Mouse (Mus musculus) limb, embryonic 15.5 days (tissue): ENCODE measurements at regions not wholly inside any gene's neighbourhood (a gene's known extent, or its start where the extent isn't known, plus 50 kb on each side); places are given as distances from the start of the nearest gene placed in this dataset.

Source experiments
- ATAC-seq: fragments of 200-750 bp; cut with Nextera tagmentation; 2 replicates; pipeline ENCODE4 v1.8.0; 2017; ENCODE audit warnings: low read depth, moderate TSS enrichment; ENCODE audit not compliant: insufficient number of reproducible peaks, low FRiP score, low TSS enrichment
- H3K27ac ChIP-seq: fragments of 300-500 bp; sonication (generic); 2 replicates; pipeline ENCODE4 v1.5.1; 2015; ENCODE audit warnings: moderate library complexity, mild to moderate bottlenecking, inconsistent platforms
- H3K27me3 ChIP-seq: fragments of 300-500 bp; sonication (generic); 2 replicates; pipeline ENCODE4 v1.6.1; 2015; ENCODE audit warnings: inconsistent platforms
- H3K36me3 ChIP-seq: fragments of 300-500 bp; sonication (generic); 2 replicates; pipeline ENCODE4 v1.6.1; 2015; ENCODE audit warnings: inconsistent platforms
- H3K4me1 ChIP-seq: fragments of 300-500 bp; sonication (generic); 2 replicates; pipeline ENCODE4 v1.6.1; 2015; ENCODE audit warnings: inconsistent platforms
- H3K4me2 ChIP-seq: fragments of 300-500 bp; sonication (generic); 2 replicates; pipeline ENCODE4 v1.6.1; 2015; ENCODE audit warnings: mild to moderate bottlenecking, inconsistent platforms
- H3K4me3 ChIP-seq: fragments of 300-500 bp; sonication (generic); 2 replicates; pipeline ENCODE4 v1.5.1; 2015; ENCODE audit warnings: mild to moderate bottlenecking, inconsistent platforms
- H3K9ac ChIP-seq: fragments of 300-500 bp; sonication (generic); 2 replicates; pipeline ENCODE4 v1.6.1; 2015; ENCODE audit warnings: inconsistent platforms
- H3K9me3 ChIP-seq: fragments of 300-500 bp; sonication (generic); 2 replicates; pipeline ENCODE4 v1.6.1; 2016; ENCODE audit warnings: inconsistent platforms
- WGBS: fragments of 180-500 bp; shearing (Covaris S2); methylation state at CpG from one replicate; pipeline ENCODE4 v1.1.7; 2015; 5-methylcytosine and 5-hydroxymethylcytosine counted together

GRCm38 (mm10) chr8:8220395-8221031 lies 440.5 kb downstream of the Efnb2 start:
- no peak for ATAC-seq
- H3K9me3 ChIP-seq, result no peaks in the 10 kb centered on the region
- 83% methylated on average over 14 of the region's 14 CpGs for WGBS
- H3K9ac ChIP-seq, result no peak overlapping the region
- H3K36me3 ChIP-seq, result no peaks in the 10 kb centered on the region
- no peak overlapping the region for H3K4me2 ChIP-seq
- H3K4me3 ChIP-seq, result no peak overlapping the region
- H3K4me1 ChIP-seq, result no peaks in the 10 kb centered on the region
- no peaks in the 10 kb centered on the region for H3K27me3 ChIP-seq
- H3K27ac ChIP-seq, result no peak overlapping the region

DNA sequence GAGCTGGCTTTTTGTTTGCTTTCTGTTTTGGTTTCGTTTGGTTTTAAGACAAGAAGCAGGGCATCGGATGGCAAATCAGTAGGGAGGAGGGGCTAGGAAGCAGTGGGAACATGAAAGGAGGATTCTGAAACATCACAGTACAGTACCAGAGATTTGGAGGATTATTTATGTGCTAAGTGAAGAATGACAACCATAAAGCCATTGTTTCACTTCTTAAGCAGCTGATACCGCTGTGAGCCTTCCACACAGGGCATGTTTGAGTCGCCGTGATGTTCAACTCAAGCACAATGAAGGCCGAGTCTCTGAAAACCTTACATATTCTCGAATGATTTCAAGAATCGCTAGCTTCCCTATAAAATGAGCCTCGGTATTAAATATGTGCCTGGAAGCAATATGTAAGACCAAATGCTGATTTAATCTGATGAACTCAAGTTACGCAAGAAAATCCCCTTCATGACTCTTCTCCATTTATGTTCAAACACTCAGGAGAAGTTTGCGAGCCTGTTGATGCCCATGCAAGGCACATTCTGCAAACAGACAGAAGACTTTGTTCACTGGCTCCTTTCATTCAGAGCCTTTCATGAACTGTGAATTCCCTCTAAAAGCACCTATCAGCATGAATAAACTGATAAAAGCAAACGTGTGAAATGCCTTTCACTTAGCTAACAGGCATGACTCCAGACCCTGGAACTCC lies 441.2 kb downstream of the Efnb2 start:
- no peak overlapping the region for H3K9ac ChIP-seq
- no peak overlapping the region for H3K27ac ChIP-seq
- no peaks in the 10 kb centered on the region for H3K9me3 ChIP-seq
- no peaks in the 10 kb centered on the region for H3K4me1 ChIP-seq
- H3K4me2 ChIP-seq, result no peak overlapping the region
- H3K36me3 ChIP-seq, result no peaks in the 10 kb centered on the region
- no peak for ATAC-seq
- no peak overlapping the region for H3K4me3 ChIP-seq
- H3K27me3 ChIP-seq, result no peaks in the 10 kb centered on the region
- 51% methylated on average over 12 of the region's 12 CpGs for WGBS

DNA sequence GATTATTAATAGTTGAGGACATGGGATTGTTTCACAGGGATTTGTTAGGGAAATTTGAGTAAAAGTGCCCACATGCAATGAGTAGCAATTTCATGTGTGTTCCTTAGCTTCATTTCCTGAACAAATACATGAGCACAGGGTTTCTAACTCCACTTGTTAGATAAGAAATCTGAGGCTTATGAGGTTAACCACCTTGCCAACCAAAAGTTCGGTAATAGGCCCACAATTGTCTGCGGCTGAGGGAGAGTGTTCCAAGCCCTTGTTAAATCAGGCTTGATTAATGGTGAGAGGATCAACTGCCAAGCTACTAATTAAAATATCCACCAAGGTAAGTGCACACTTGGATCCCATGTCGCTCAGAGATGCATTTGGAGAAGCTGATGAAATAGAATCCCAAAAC lies 468.0 kb downstream of the Efnb2 start:
- no peaks in the 10 kb centered on the region for H3K27me3 ChIP-seq
- H3K27ac ChIP-seq, result no peak overlapping the region
- WGBS, result 50% methylated on average over 3 of the region's 3 CpGs
- H3K4me2 ChIP-seq, result no peak overlapping the region
- H3K9ac ChIP-seq, result no peak overlapping the region
- H3K4me1 ChIP-seq, result no peaks in the 10 kb centered on the region
- no peak overlapping the region for H3K4me3 ChIP-seq
- H3K9me3 ChIP-seq, result no peaks in the 10 kb centered on the region
- H3K36me3 ChIP-seq, result no peaks in the 10 kb centered on the region
- ATAC-seq, result no peak

DNA sequence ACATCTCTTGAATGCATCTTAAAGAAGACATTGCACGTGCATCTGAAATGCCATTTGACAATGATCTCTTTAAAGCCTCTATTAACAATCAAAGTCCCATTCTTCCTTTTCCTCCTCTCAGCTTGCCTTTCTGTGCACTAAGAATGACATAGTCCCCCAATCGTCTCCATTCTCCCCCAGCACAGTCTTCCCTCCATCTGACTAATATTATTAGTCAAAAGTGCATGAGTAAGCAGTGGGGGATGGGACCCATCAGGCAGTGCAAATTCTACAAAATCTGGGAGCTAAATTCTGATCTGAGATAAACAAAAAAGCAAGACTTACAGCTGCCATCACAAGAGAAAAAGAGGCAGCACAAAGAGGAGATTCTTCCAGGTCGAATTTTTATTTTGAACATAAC lies 475.0 kb downstream of the Efnb2 start:
- Histone ChIP-seq H3K9me3 (no peaks in the 10 kb centered on the region), H3K27me3 (no peaks in the 10 kb centered on the region), H3K36me3 (no peaks in the 10 kb centered on the region), H3K4me1 (no peaks in the 10 kb centered on the region), H3K9ac (no peak overlapping the region), H3K27ac (no peak overlapping the region), H3K4me3 (no peak overlapping the region), H3K4me2 (no peak overlapping the region)
- 69% methylated on average over 3 of the region's 3 CpGs for WGBS
- ATAC-seq, result no peak

DNA sequence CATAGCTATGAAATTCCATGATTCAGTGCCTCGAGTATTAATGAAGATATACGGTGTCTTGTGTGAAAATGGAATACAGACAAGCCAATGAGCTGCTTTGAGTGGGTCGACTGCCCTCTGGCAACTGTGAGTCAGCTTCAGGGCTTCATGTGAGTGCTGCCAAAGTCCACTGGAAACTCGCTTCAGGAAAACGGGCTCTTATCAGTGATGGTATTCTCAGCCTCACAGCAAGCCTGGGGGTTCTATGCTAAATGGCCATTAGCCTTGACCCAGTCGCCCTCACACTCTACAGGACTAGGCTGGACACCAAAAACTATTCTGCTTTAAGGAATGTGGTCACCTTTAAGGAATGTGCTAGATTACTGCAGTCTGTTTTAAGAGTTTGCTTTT lies 477.8 kb downstream of the Efnb2 start:
- Histone ChIP-seq H3K27me3 (no peaks in the 10 kb centered on the region), H3K36me3 (no peaks in the 10 kb centered on the region), H3K9ac (no peak overlapping the region), H3K27ac (no peak overlapping the region), H3K4me3 (no peak overlapping the region), H3K9me3 (no peaks in the 10 kb centered on the region), H3K4me2 (no peak overlapping the region), H3K4me1 (no peaks in the 10 kb centered on the region)
- ATAC-seq, result no peak
- WGBS, result 57% methylated on average over 6 of the region's 6 CpGs

GRCm38 (mm10) chr8:8182616-8183232 lies 478.3 kb downstream of the Efnb2 start:
- Histone ChIP-seq H3K36me3 (no peaks in the 10 kb centered on the region), H3K4me3 (no peak overlapping the region)

GRCm38 (mm10) chr8:8182108-8182507 lies 478.9 kb downstream of the Efnb2 start:
- Histone ChIP-seq H3K36me3 (no peaks in the 10 kb centered on the region), H3K27ac (no peak overlapping the region), H3K4me3 (no peak overlapping the region), H3K4me1 (no peaks in the 10 kb centered on the region), H3K4me2 (no peak overlapping the region), H3K27me3 (no peaks in the 10 kb centered on the region), H3K9ac (no peak overlapping the region), H3K9me3 (no peaks in the 10 kb centered on the region)
- ATAC-seq, result no peak
- 85% methylated on average over 2 of the region's 2 CpGs for WGBS

More at GRCm38 (mm10) chr8:8182616-8183232, 478.3 kb downstream of the Efnb2 start:
- Histone ChIP-seq H3K4me1 (no peaks in the 10 kb centered on the region), H3K4me2 (no peak overlapping the region), H3K27me3 (no peaks in the 10 kb centered on the region), H3K9me3 (no peaks in the 10 kb centered on the region), H3K9ac (no peak overlapping the region), H3K27ac (no peak overlapping the region)
- ATAC-seq, result no peak
- 55% methylated on average over 4 of the region's 4 CpGs for WGBS

DNA sequence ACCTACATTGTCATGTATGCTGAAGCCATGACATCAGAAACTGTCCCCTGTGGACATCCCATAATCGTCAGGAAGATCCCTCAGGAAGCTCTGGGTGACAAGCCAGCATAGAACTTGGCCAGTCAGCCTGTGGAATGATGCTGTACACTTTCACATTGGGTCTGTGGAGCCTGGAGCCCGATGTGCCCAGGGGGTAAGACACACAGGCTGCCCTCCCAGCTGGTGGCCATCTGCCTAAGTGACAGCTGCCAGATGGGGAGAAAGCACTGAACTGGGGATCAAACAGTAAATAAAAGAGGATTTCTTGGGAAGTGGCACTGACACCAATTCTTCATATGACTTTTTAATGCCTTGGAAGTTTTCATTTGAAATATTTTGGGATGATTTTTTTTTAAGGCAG lies 486.8 kb downstream of the Efnb2 start:
- H3K9ac ChIP-seq, result no peak overlapping the region
- H3K9me3 ChIP-seq, result no peaks in the 10 kb centered on the region
- WGBS, result 45% methylated on average over 2 of the region's 2 CpGs
- no peaks in the 10 kb centered on the region for H3K4me1 ChIP-seq
- no peaks in the 10 kb centered on the region for H3K36me3 ChIP-seq
- no peak overlapping the region for H3K4me2 ChIP-seq
- no peak overlapping the region for H3K27ac ChIP-seq
- H3K27me3 ChIP-seq, result no peaks in the 10 kb centered on the region
- no peak overlapping the region for H3K4me3 ChIP-seq
- no peak for ATAC-seq

DNA sequence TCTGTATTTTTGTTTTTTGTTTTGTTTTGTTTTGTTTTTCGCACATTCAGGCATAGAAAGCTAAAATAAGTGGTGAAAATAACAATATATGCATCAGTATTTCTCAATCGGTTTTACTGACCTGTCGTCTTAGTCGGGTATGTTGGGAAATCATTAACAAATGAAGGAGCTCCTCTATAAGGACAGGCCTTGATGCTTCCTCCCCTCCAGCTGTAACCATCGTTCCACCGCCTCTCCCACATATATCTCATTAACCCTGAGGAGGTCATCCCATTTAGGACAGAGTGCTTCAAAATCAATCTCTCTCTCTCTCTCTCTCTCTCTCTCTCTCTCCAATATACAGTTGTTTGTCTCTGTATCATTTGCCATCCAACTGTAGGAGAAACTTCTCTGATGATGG lies 492.4 kb downstream of the Efnb2 start:
- no peak for ATAC-seq
- Histone ChIP-seq H3K9ac (no peak overlapping the region), H3K36me3 (no peaks in the 10 kb centered on the region), H3K9me3 (no peaks in the 10 kb centered on the region), H3K4me2 (no peak overlapping the region), H3K27me3 (no peaks in the 10 kb centered on the region), H3K4me3 (no peak overlapping the region), H3K27ac (no peak overlapping the region), H3K4me1 (no peaks in the 10 kb centered on the region)
- WGBS, result 79% methylated on average over 6 of the region's 6 CpGs

DNA sequence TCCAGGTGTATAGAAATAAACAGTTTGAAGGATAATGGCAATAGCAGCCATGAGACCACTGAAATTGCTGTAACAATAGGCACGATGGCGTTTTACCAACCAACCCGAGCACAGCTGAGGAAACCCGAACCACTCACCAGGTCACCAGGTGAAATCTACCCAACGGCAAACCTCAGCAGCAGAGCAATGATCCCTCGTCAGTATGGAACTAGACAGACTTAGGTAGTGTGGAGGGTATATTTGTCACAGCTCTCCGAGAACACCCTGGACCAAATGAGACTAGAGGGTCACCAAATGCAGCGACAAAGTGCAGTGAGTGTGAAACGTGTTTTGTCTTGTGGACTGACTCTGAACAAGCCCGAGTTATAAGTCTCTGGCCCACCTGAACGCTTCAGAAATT lies 492.8 kb downstream of the Efnb2 start:
- Histone ChIP-seq H3K9me3 (no peaks in the 10 kb centered on the region), H3K9ac (no peak overlapping the region), H3K4me2 (no peak overlapping the region), H3K36me3 (no peaks in the 10 kb centered on the region), H3K4me3 (no peak overlapping the region), H3K27me3 (no peaks in the 10 kb centered on the region), H3K4me1 (no peaks in the 10 kb centered on the region), H3K27ac (no peak overlapping the region)
- 72% methylated on average over 11 of the region's 11 CpGs for WGBS
- no peak for ATAC-seq

GRCm38 (mm10) chr8:8147527-8147926 lies 513.5 kb downstream of the Efnb2 start:
- H3K4me1 ChIP-seq, result no peaks in the 10 kb centered on the region
- ATAC-seq, result no peak
- H3K27me3 ChIP-seq, result no peaks in the 10 kb centered on the region
- H3K36me3 ChIP-seq, result no peaks in the 10 kb centered on the region
- H3K9ac ChIP-seq, result no peak overlapping the region
- WGBS, result 96% methylated on average over 5 of the region's 5 CpGs
- no peak overlapping the region for H3K4me2 ChIP-seq
- no peaks in the 10 kb centered on the region for H3K9me3 ChIP-seq
- H3K4me3 ChIP-seq, result no peak overlapping the region
- no peak overlapping the region for H3K27ac ChIP-seq

GRCm38 (mm10) chr8:8142933-8143495 lies 518.0 kb downstream of the Efnb2 start:
- Histone ChIP-seq H3K27me3 (no peaks in the 10 kb centered on the region), H3K9ac (no peak overlapping the region), H3K36me3 (no peaks in the 10 kb centered on the region), H3K4me3 (no peak overlapping the region), H3K27ac (no peak overlapping the region), H3K4me1 (no peaks in the 10 kb centered on the region), H3K9me3 (no peaks in the 10 kb centered on the region), H3K4me2 (no peak overlapping the region)
- WGBS, result 69% methylated on average over 6 of the region's 6 CpGs
- no peak for ATAC-seq
